Comparison of ENCODE assay signal across 21 mouse cellular contexts in genomic region chr2:33062744-33063143, GRCm38 (mm10).
A peak's percentile ranks its signal among the peaks of the same experiment; 100 is the strongest.
DNase-seq lines count a peak whose midpoint lies in the region; ATAC-seq lines count a peak whose summit lies in the region.
"Had no signal": no experiment of that assay in that cellular context is flagged by ENCODE, and none has a peak within 500 bp of the region (broad histone marks: within the 10 kb centered on the region; RNA-seq: fewer than 3 reads in every experiment).

No protein-coding gene starts in this region.

- H3K36me3 ChIP-seq in hindbrain, embryonic 16.5 days (ENCODE audit: control insufficient read depth, insufficient read depth, low read length): no peaks in the 10 kb centered on the region
- no peaks in the 10 kb centered on the region for H3K36me3 ChIP-seq in hindbrain, embryonic 10.5 days
- H3K36me3 ChIP-seq in midbrain, embryonic 14.5 days (ENCODE audit: control insufficient read depth, insufficient read depth, low read length): no peaks in the 10 kb centered on the region
- no peaks in the 10 kb centered on the region for H3K36me3 ChIP-seq in midbrain, embryonic 16.5 days (ENCODE audit: control insufficient read depth, insufficient read depth, low read length)
- H3K36me3 ChIP-seq: embryonic facial prominence, embryonic 13.5 days; forebrain, embryonic 12.5 days; heart, embryonic 10.5 days; intestine, embryonic 15.5 days had no signal

- DNase-seq in cerebellum, postnatal 10 days: peak; percentile 55 to 60
- DNase-seq in cerebellum, adult 9-11 months: no peak
- no peak for DNase-seq in hindbrain, embryonic 10.5 days (ENCODE audit: low spot score)
- DNase-seq in midbrain, embryonic 14.5 days: peak; percentile 39
- DNase-seq in retina, postnatal 7 days (ENCODE audit: low read depth, low spot score): peak; percentile 19
- no peak for DNase-seq in heart, adult 11 months
- DNase-seq: adrenal gland, postnatal 14 days; B cell, adult 2 months; cerebellum, postnatal 36 days; gastrocnemius, postnatal 36 days; heart, adult 18-20 months; heart, postnatal 10 days; heart, postnatal 4 days had no signal

- H3K9me3 ChIP-seq in hindbrain, embryonic 16.5 days (ENCODE audit: control insufficient read depth, low read length): no peaks in the 10 kb centered on the region
- H3K9me3 ChIP-seq in hindbrain, embryonic 10.5 days: no peaks in the 10 kb centered on the region
- H3K9me3 ChIP-seq in midbrain, embryonic 14.5 days (ENCODE audit: control insufficient read depth, low read length): no peaks in the 10 kb centered on the region
- H3K9me3 ChIP-seq in midbrain, embryonic 16.5 days (replicated peaks; ENCODE audit: control insufficient read depth, low read length, poor library complexity, severe bottlenecking): no peaks in the 10 kb centered on the region
- H3K9me3 ChIP-seq: embryonic facial prominence, embryonic 13.5 days; forebrain, embryonic 12.5 days; heart, embryonic 10.5 days; intestine, embryonic 15.5 days had no signal

- H3K27me3 ChIP-seq in hindbrain, embryonic 16.5 days (replicated peaks; ENCODE audit: control insufficient read depth, insufficient read depth, low read length): no peaks in the 10 kb centered on the region
- no peaks in the 10 kb centered on the region for H3K27me3 ChIP-seq in hindbrain, embryonic 10.5 days (ENCODE audit: insufficient read depth, poor library complexity, severe bottlenecking)
- H3K27me3 ChIP-seq in midbrain, embryonic 14.5 days (ENCODE audit: control insufficient read depth, insufficient read depth, low read length): no peaks in the 10 kb centered on the region
- H3K27me3 ChIP-seq in midbrain, embryonic 16.5 days (ENCODE audit: control insufficient read depth, insufficient read depth, low read depth, low read length): no peaks in the 10 kb centered on the region
- H3K27me3 ChIP-seq: embryonic facial prominence, embryonic 13.5 days; forebrain, embryonic 12.5 days; intestine, embryonic 15.5 days; Patski had no signal

- WGBS in hindbrain, embryonic 16.5 days: 32% methylated on average over 8 of the region's 8 CpGs
- 63% methylated on average over 8 of the region's 8 CpGs for WGBS in hindbrain, embryonic 10.5 days
- 33% methylated on average over 8 of the region's 8 CpGs for WGBS in midbrain, embryonic 14.5 days
- WGBS in midbrain, embryonic 16.5 days: 30% methylated on average over 8 of the region's 8 CpGs

- H3K4me2 ChIP-seq in hindbrain, embryonic 16.5 days (ENCODE audit: low read length): no peak overlapping the region
- H3K4me2 ChIP-seq in midbrain, embryonic 14.5 days (ENCODE audit: low read length): no peak overlapping the region
- H3K4me2 ChIP-seq in midbrain, embryonic 16.5 days (ENCODE audit: low read length): no peak overlapping the region
- H3K4me2 ChIP-seq: embryonic facial prominence, embryonic 13.5 days; forebrain, embryonic 12.5 days; intestine, embryonic 15.5 days had no signal

- no peak overlapping the region for H3K9ac ChIP-seq in hindbrain, embryonic 16.5 days (ENCODE audit: low read depth, low read length)
- no peak overlapping the region for H3K9ac ChIP-seq in midbrain, embryonic 14.5 days (replicated peaks; ENCODE audit: low read length)
- no peak overlapping the region for H3K9ac ChIP-seq in midbrain, embryonic 16.5 days (ENCODE audit: low read depth, low read length)
- H3K9ac ChIP-seq: embryonic facial prominence, embryonic 13.5 days; forebrain, embryonic 12.5 days; intestine, embryonic 15.5 days had no signal

- no peak overlapping the region for H3K4me3 ChIP-seq in hindbrain, embryonic 16.5 days (ENCODE audit: low read length)
- H3K4me3 ChIP-seq in hindbrain, embryonic 10.5 days: no peak overlapping the region
- H3K4me3 ChIP-seq in midbrain, embryonic 14.5 days (replicated peaks; ENCODE audit: low read depth, low read length): no peak overlapping the region
- H3K4me3 ChIP-seq in midbrain, embryonic 16.5 days (ENCODE audit: low read depth, low read length): no peak overlapping the region
- H3K4me3 ChIP-seq: embryonic facial prominence, embryonic 13.5 days; forebrain, embryonic 12.5 days; heart, embryonic 10.5 days; intestine, embryonic 15.5 days had no signal

- no peak overlapping the region for H3K27ac ChIP-seq in hindbrain, embryonic 16.5 days (ENCODE audit: low read depth, low read length)
- no peak overlapping the region for H3K27ac ChIP-seq in hindbrain, embryonic 10.5 days
- H3K27ac ChIP-seq in midbrain, embryonic 14.5 days (replicated peaks; ENCODE audit: low read depth, low read length): no peak overlapping the region
- H3K27ac ChIP-seq in midbrain, embryonic 16.5 days (ENCODE audit: low read length): no peak overlapping the region
- H3K27ac ChIP-seq: embryonic facial prominence, embryonic 13.5 days; forebrain, embryonic 12.5 days; heart, embryonic 10.5 days; intestine, embryonic 15.5 days had no signal

- peak; percentile 63; the same call in 1 of the 2 replicates for ATAC-seq in hindbrain, embryonic 16.5 days
- ATAC-seq in midbrain, embryonic 14.5 days (ENCODE audit: low FRiP score, low TSS enrichment): no peak
- ATAC-seq in midbrain, embryonic 16.5 days: no peak
- ATAC-seq: activated CD4-positive, CD25-positive, alpha-beta regulatory T cell, adult 4 months; intestine, embryonic 15.5 days; Patski had no signal

- no peaks in the 10 kb centered on the region for H3K4me1 ChIP-seq in hindbrain, embryonic 16.5 days (ENCODE audit: control insufficient read depth, insufficient read depth, low read depth, low read length)
- H3K4me1 ChIP-seq in hindbrain, embryonic 10.5 days (replicated peaks): 0 out of 2 replicates have a peak, but pooled peaks cover 7% of the 10 kb centered on the region
- H3K4me1 ChIP-seq in midbrain, embryonic 14.5 days (ENCODE audit: control insufficient read depth, insufficient read depth, low read length): no peaks in the 10 kb centered on the region
- H3K4me1 ChIP-seq in midbrain, embryonic 16.5 days (ENCODE audit: control insufficient read depth, insufficient read depth, low read length): no peaks in the 10 kb centered on the region
- H3K4me1 ChIP-seq: embryonic facial prominence, embryonic 13.5 days; intestine, embryonic 15.5 days had no signal

Comparison
In these comparisons a context has a peak if more than half of its experiments do, and no peak if none do; other contexts are left out.
1. DNase-seq: peak in cerebellum, postnatal 10 days (2 of 2), midbrain, embryonic 14.5 days (single experiment) and retina, postnatal 7 days (single experiment); none in cerebellum, adult 9-11 months (single experiment), hindbrain, embryonic 10.5 days (single experiment) and heart, adult 11 months (single experiment).